ENCODE assay signal across 13 mouse cellular contexts in the genomic region with DNA sequence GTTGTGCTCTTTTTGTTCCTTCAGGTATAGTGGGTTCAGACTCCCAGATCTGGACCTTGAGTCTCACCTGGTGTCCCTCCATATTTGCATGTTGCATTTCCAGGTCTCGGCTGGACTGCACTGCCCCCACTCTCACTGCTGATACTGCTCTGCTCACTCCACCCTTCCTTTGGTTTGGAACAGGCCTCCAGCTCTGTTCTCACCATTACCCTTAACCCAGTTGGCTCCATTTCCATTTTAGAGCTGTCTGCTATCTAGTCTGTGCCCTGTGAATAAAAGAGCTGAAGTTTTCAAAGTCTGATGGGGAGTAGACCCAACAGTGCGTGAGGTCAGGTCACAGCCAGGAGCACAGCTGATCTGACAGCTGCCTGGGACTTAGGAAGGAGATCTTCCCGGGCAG. TPM values are rescaled to one million over a fixed set of nuclear protein-coding genes. Genes with fewer than 3 reads are reported as not detected.
"Had no signal": no experiment of that assay in that cellular context is flagged by ENCODE, and none has a peak within 500 bp of the region (broad histone marks: within the 10 kb centered on the region; RNA-seq: fewer than 3 reads in every experiment).

No protein-coding gene starts in this region.

- DNase-seq: left cerebral cortex, postnatal 4 days; liver, embryonic 13.5 days; lung, adult 18-20 months; right cerebral cortex, postnatal 14 days; thymus, adult 2 months; thymus, postnatal 25 days had no signal

- ATAC-seq: midbrain, embryonic 16.5 days had no signal

- H3K9me3 ChIP-seq: limb, embryonic 13.5 days; liver, embryonic 13.5 days; midbrain, embryonic 12.5 days; stomach, embryonic 15.5 days had no signal

- H3K27me3 ChIP-seq: limb, embryonic 13.5 days; liver, embryonic 13.5 days; midbrain, embryonic 12.5 days; stomach, embryonic 15.5 days had no signal

- H3K27ac ChIP-seq: kidney, postnatal 0 days; limb, embryonic 13.5 days; liver, embryonic 13.5 days; midbrain, embryonic 12.5 days; stomach, embryonic 15.5 days had no signal

- H3K4me3 ChIP-seq: limb, embryonic 13.5 days; liver, embryonic 13.5 days; midbrain, embryonic 12.5 days; stomach, embryonic 15.5 days had no signal

- H3K4me2 ChIP-seq: limb, embryonic 13.5 days; liver, embryonic 13.5 days; midbrain, embryonic 12.5 days; stomach, embryonic 15.5 days had no signal

- H3K4me1 ChIP-seq: limb, embryonic 13.5 days; midbrain, embryonic 12.5 days; stomach, embryonic 15.5 days had no signal

- H3K9ac ChIP-seq: limb, embryonic 13.5 days; liver, embryonic 13.5 days; midbrain, embryonic 12.5 days; stomach, embryonic 15.5 days had no signal

RNA-seq across cellular contexts. Expression of gene Slc24a1, which starts 29.1 kb away (rescaled TPM):
- polyA plus RNA-seq: kidney, postnatal 0 days; large intestine, adult 2 months; midbrain, embryonic 12.5 days; spleen, adult 2 months had no signal
